37 mouse cellular contexts compared by ENCODE assay signal in genomic region chrX:160750808-160751207, GRCm38 (mm10). TPM values are rescaled to one million over a fixed set of nuclear protein-coding genes. Genes with fewer than 3 reads are reported as not detected.
"Had no signal": no experiment of that assay in that cellular context is flagged by ENCODE, and none has a peak within 500 bp of the region (broad histone marks: within the 10 kb centered on the region; RNA-seq: fewer than 3 reads in every experiment).

No protein-coding gene starts in this region.

- H3K36me3 ChIP-seq: heart, embryonic 10.5 days; heart, embryonic 12.5 days; hindbrain, embryonic 10.5 days; hindbrain, embryonic 12.5 days; intestine, embryonic 15.5 days; limb, embryonic 10.5 days; limb, embryonic 12.5 days had no signal

- ATAC-seq: hindbrain, embryonic 16.5 days; inflammation-experienced regulatory T-cells, adult 6 months; intestine, embryonic 15.5 days; intestine, postnatal 0 days had no signal

- H3K4me2 ChIP-seq: heart, embryonic 12.5 days; hindbrain, embryonic 12.5 days; hindbrain, embryonic 14.5 days; intestine, embryonic 15.5 days; limb, embryonic 12.5 days; liver, embryonic 11.5 days had no signal

- H3K9me3 ChIP-seq: heart, embryonic 10.5 days; heart, embryonic 12.5 days; hindbrain, embryonic 10.5 days; hindbrain, embryonic 12.5 days; intestine, embryonic 15.5 days; limb, embryonic 10.5 days; limb, embryonic 12.5 days had no signal

- H3K27me3 ChIP-seq: heart, embryonic 12.5 days; intestine, embryonic 15.5 days had no signal

- H3K27ac ChIP-seq: heart, embryonic 10.5 days; hindbrain, embryonic 10.5 days; hindbrain, embryonic 12.5 days; hindbrain, embryonic 14.5 days; intestine, embryonic 15.5 days; layer of hippocampus, adult 2 months; left cerebral cortex, adult 2 months; limb, embryonic 10.5 days; limb, embryonic 12.5 days had no signal

- H3K9ac ChIP-seq: heart, embryonic 12.5 days; hindbrain, embryonic 12.5 days; hindbrain, embryonic 14.5 days; intestine, embryonic 15.5 days; limb, embryonic 12.5 days had no signal

- DNase-seq: gastrocnemius, postnatal 14 days; gastrocnemius, postnatal 36 days; heart, adult 18-20 months; heart, postnatal 10 days; heart, postnatal 4 days; kidney, adult 18-20 months; kidney, adult 8-10 months; kidney, postnatal 10 days; kidney, postnatal 25 days; kidney, postnatal 4 days; layer of hippocampus, postnatal 36 days; liver had no signal

- H3K4me1 ChIP-seq: heart, embryonic 10.5 days; heart, embryonic 12.5 days; hindbrain, embryonic 10.5 days; hindbrain, embryonic 12.5 days; intestine, embryonic 15.5 days; limb, embryonic 10.5 days; limb, embryonic 12.5 days had no signal

- H3K4me3 ChIP-seq: heart, embryonic 10.5 days; heart, embryonic 12.5 days; hindbrain, embryonic 10.5 days; hindbrain, embryonic 12.5 days; intestine, embryonic 15.5 days; layer of hippocampus, adult 2 months; left cerebral cortex, adult 2 months; limb, embryonic 10.5 days; limb, embryonic 12.5 days had no signal

RNA-seq across cellular contexts. Expression of gene Ppef1, which starts 15.2 kb away (rescaled TPM):
- total RNA-seq: gastrocnemius, adult 18-20 months; gastrocnemius, adult 8-10 months; gastrocnemius, postnatal 14 days; gastrocnemius, postnatal 36 days; heart, adult 18-20 months; heart, adult 8-10 months; heart, postnatal 10 days; heart, postnatal 25 days had no signal
- polyA plus RNA-seq: gonadal fat pad, adult 2 months; heart, embryonic 12.5 days; heart, embryonic 14.5 days; heart, embryonic 16.5 days; hindbrain, embryonic 10.5 days; inflammation-experienced regulatory T-cells, adult 6 months; kidney, embryonic 14.5 days; limb, embryonic 10.5 days; liver, embryonic 11.5 days had no signal

RNA-seq across cellular contexts. Expression of gene Rs1, which starts 17.0 kb away (rescaled TPM):
- total RNA-seq: gastrocnemius, adult 18-20 months; layer of hippocampus, postnatal 14 days; layer of hippocampus, postnatal 36 days; left cerebral cortex, postnatal 14 days had no signal
- polyA plus RNA-seq: gonadal fat pad, adult 2 months; heart, embryonic 10.5 days; heart, embryonic 12.5 days; heart, embryonic 14.5 days; heart, embryonic 16.5 days; hindbrain, embryonic 10.5 days; inflammation-experienced regulatory T-cells, adult 6 months; intestine, embryonic 15.5 days; intestine, postnatal 0 days; kidney, embryonic 16.5 days; limb, embryonic 10.5 days; limb, embryonic 12.5 days; liver, embryonic 11.5 days had no signal
